Mouse (Mus musculus): ENCODE data around the gene Cadm4.

Cadm4 gene

DNA sequence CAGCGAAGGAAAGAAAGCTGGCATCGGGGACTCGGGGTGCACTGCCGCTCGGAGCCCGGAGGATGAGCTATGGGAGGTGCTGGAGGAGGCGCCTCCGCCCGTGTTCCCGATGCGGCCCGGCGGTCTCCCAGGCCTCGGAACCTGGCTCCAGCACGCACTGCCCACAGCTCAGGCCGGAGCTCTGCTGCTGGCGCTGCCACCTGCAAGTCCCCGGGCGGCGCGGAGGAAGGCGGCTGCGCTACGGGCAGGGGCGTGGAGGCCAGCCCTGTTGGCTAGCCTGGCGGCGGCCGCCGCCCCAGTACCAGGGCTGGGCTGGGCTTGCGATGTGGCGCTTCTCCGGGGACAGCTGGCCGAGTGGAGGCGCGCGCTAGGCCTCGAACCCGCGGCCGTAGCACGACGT is 52.0 kb downstream of the Cadm4 start:
- DNase-seq: no peak

DNA sequence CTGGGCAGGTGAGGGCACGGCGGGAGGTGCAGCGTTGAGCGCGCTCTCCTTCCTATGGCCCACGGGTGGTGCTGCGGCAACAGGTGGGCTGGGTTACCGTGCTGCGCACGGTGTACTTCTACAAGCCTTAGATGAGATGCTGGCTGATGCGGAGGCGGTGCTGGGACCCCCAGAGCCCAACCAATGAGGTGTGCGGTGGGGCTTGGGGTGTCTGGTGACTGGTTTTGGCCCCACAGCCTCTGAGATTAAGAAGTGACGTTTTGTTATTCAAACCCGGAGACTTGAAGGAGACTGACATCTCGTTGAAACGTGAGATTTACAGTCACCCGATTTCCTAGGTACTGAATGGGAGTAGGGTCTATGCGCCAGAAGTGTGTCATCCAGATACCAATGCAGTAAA is 52.5 kb downstream of the Cadm4 start:
- DNase-seq: no peak

DNA sequence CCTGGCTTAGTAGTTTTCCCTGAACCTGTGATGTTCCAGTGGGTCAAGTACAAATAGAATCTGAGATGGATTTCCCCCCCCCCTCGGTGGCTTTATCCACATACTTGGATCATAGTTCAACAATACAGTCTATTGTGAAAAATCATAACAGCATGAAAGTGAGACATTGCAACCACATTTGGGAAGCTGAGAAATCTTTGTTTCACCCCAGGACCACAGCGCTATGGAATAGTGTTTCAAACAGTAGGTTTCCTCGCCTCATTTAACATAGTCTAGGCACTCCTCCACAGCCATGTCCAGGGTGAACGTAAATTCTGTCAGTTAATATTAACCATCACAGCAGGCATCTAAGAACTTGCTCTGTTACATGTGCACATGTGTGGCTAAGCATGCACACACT is 55.3 kb downstream of the Cadm4 start:
- no peak for DNase-seq

DNA sequence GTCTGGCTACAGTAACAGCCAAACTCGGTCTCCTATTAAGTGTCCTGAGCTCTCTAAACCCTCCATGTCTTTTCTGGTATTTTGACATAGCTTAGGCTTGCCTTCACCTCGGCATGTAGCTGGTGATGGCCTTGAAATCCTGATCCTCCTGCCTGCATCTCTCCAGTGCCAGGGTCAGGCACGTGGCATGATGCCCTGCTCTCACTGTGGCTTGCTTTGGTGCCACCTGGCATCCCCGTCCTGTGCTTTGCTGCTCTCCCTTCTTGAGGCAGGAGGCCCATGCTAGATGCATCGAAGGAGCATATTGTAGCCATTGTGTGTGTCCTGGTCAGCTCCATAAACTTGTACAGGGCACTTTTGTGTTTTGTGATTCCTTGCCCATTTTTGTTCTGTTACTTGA is 55.8 kb downstream of the Cadm4 start:
- no peak for DNase-seq

DNA sequence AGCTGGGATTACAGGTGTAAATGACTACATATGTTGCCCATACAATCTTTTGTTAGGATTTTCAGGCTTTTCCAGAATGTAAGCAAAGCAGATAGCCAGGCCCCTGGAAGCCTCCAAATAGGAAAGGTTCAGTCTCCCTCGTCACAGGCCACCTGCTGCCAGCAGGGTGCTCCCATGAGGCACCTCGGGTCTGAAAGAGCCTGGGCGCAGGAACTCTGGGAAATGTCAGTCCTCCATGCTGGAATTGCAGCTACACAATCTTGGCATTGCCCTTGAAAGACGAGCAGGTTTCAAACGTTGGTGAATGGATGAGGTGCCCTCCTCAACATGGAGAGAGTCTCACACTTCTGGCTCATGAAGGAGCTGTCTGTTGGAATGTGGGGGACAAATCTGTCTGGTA is 56.3 kb downstream of the Cadm4 start:
- no peak for DNase-seq

DNA sequence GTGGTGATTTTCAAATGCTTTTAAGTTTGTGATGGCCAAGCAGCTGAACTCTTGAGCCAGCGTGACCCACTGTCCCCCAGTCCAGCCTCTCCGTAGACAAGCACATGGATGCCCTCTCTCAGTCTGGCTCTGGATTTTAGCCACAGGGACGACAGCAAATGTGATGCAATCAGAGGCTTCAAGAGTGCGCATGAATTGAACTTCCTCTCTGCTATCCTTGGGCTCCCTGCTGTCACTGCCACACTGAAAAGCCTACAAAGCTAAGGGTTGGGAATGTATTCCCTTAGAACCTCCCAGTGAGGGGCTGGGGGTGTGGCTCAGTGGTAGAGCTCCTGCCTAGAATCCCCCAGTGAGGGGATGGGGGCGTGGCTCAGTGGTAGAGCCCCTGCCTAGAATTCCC is 56.9 kb downstream of the Cadm4 start:
- no peak for DNase-seq

DNA sequence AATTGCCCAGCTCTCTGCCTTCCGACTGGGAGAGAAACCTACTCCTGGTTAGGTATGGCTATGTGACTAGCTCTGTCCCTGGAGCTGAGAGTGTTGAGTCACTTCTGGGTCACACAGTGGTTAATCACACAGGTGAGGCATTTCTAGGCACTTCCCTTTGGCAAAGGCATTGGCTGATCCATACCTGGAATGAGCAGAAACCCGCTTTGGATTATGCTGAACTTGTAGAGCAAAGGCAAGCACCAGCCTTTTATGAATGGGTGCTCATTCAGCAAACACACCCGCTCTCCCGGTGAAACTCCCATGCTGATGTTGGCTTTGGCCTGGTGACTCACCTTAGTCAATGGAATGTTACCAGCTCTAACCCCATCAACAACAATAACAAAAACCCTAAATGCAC is 57.9 kb downstream of the Cadm4 start:
- DNase-seq: no peak

DNA sequence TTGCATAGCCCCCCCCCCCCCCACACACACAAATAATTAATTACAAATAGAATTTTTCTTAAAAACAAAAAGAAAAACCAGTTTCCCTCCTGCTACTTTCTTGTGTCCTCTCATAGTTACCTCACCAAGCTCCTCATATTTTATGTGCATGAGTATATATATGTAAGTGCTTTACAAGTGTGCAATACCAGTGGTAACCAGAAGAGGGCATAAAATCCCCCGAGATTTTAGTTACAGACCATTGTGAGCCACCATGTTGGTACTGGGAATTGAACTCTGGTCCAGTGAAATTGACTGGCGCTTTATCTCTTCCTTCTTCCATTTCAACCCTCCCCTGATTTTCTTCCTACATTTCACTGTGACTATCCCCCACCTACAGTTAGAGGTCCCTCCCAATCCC is 62.7 kb downstream of the Cadm4 start:
- no peak for DNase-seq

DNA sequence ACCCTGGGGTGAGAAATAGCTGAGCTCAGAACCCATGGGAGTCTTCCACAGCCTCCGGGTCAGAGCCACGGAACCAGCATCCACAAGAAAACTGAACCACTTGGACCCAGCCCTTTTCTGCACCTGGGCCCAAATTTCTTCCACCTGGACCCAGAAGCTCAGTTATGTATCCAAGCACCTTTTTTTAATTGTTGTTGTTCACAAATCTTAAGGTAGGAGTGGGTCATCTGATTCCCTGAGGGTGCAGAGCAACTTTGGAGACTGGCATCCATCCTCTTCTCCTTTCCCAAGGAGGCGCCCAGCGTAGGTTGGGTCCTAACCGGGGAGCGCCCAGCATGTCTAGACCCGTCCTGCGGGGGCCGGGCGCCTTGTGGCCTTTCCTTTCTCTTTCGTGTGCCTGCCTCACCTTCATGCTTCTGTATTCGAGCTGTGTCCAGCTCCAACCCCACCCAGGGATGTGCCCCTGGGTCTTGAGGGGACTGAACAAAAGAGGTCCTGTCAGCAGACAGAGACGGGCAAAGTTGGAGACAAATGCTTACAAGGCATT is 64.3 kb downstream of the Cadm4 start, which contains the start of the genes Pinlyp and Xrcc1:
Pinlyp (minus strand) TSS at position 51 of the 547 bp plus-strand sequence.
Xrcc1 (plus strand) TSS at position 222 of the 547 bp plus-strand sequence.
- DNase-seq: peak in 1 of 2 experiments; percentile 36

DNA sequence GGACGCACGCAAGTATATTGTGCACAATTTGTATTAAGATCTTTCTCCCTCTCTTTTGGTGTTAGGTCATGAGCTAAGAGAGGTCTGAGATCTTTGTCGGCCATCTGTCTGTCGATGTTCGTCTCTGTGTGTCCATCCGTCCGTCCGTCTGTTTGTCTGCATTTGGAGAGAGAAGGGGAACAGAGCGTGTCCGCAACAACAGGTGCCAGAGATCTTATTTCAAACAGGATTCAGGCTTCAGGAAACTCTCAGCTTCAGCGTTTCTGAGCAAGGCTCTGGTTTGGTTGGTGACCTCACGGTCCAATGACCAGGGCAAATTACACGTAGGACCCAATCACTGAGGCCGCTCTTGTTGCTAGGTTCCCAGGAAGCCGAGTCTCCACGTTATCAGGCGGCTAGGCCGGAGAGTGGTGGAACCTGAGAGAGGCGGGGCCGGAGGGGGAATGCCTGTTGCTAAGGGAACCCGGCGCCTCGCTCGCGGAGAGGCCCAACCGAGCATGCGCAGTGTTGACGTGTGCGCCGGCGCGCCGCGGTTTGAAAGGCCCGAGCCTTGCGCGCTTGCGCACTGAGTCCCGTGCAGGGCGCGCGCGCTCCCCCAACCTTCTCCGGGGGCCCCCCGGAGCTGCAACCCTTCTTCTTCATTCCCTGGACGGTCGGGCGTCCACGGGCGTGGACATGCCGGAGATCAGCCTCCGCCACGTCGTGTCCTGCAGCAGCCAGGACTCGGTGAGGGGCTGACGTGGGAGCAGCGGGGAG is 65.0 kb downstream of the Cadm4 start:
- DNase-seq: peak; percentile 97 to 98

DNA sequence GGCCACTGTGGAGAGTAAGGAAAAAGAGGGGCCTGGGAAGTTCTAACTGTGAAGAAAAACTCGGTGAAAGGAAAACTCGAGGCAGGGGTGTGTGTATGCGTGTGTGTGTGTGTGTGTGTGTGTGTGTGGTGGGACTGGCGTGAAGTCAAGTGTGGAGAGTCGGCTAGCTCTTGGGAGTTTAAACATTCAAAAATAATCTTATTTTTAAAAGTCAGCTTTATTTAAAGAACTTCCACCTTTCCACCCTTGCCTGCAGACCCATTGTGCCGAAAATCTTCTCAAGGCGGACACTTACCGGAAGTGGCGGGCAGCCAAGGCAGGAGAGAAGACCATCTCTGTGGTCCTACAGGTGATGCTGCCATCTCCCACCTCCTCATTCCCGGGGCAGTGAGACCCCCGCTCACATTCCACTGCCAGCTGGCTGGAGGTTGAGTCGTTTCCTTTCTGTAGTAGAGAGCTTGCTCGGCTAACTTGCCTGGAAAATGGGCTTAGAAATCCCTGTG is 65.8 kb downstream of the Cadm4 start:
- no peak for DNase-seq

DNA sequence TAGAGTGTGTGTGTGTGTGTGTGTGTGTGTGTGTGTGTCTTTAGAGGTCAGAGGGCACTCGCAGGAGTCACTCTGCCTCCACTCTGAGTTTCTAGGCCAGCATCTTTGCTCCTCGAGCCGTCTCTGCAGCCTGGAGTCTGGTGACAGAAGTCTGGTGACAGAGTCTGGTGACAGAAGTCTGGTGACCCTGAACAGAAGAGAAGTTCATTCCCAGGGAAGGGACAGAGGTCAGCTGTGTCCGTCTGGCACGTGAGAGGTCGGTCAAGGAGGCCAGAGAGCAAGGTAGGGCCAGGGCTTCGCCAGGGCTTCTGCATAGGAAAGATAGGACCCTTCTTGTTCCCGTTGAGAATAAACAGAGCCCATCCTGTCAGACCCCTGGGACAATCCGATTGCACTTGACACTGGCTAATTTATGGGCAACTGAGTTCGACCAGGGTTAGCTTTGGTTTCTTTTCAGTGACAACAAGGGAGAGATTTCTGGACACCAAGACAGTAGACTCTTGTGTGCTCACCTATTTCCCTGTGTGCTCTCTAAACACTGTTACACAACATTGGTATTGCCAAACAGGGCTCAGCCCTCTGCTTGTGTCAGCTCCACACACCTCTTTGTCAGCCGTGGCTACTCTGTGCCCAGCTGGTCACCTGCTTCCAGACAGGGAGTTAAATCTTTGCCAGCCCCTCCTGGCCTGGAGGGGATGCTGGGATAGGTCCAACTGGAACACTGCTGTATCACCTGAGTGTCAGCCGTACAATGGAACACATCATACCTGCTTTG is 70.3 kb downstream of the Cadm4 start:
- DNase-seq: no peak
